Mouse (Mus musculus) hindbrain, embryonic 10.5 days (tissue): ENCODE measurements around the gene Papss2. TPM values are rescaled to one million over a fixed set of nuclear protein-coding genes. Genes with fewer than 3 reads are reported as not detected.
A peak's percentile ranks its signal among the peaks of the same experiment; 100 is the strongest.

Source experiments
- DNase-seq: peaks from one replicate; pipeline ENCODE4 v3.0.0-alpha.2; 2017; ENCODE audit warnings: low spot score
- H3K27ac ChIP-seq: fragments of 300-500 bp; sonication (generic); 2 replicates; pipeline ENCODE4 v1.5.1; 2016; ENCODE audit warnings: mild to moderate bottlenecking, moderate library complexity
- H3K27me3 ChIP-seq: fragments of 300-500 bp; sonication (generic); 2 replicates; pipeline ENCODE4 v1.6.1; 2016; ENCODE audit warnings: mild to moderate bottlenecking; ENCODE audit not compliant: poor library complexity, insufficient read depth, severe bottlenecking
- H3K36me3 ChIP-seq: fragments of 300-500 bp; sonication (generic); 2 replicates; pipeline ENCODE4 v1.6.1; 2016; ENCODE audit warnings: mild to moderate bottlenecking, moderate library complexity
- H3K4me1 ChIP-seq: fragments of 300-500 bp; sonication (generic); replicated peaks from 2 replicates; pipeline ENCODE4 v1.6.1; 2016; ENCODE audit warnings: mild to moderate bottlenecking
- H3K4me3 ChIP-seq: fragments of 300-500 bp; sonication (generic); 2 replicates; pipeline ENCODE4 v1.5.1; 2016; ENCODE audit warnings: mild to moderate bottlenecking, moderate library complexity
- H3K9me3 ChIP-seq: fragments of 300-500 bp; sonication (generic); 2 replicates; pipeline ENCODE4 v1.6.1; 2016; ENCODE audit warnings: mild to moderate bottlenecking, moderate library complexity
- WGBS: fragments of 180-500 bp; shearing (Covaris S2); methylation state at CpG from one replicate; pipeline ENCODE4 v1.1.7; 2016; 5-methylcytosine and 5-hydroxymethylcytosine counted together
- polyA plus RNA-seq: library from polyadenylated mRNA; unstranded; fragments of >200 nt; fragmentation: Nextera tagmentation; extraction: Ambion mirVana; gene quantifications from 2 replicates; pipeline ENCODE4 v1.2.1, GENCODE M21; 2016

The Papss2 gene
- polyA plus RNA-seq, 1 experiment from 2014 or later: 1.7 TPM

- Histone ChIP-seq H3K4me1 (0 out of 2 replicates have a peak, but pooled peaks cover 4% of the 10 kb centered on the region), H3K27ac (no peak overlapping the region), H3K27me3 (no peaks in the 10 kb centered on the region), H3K36me3 (no peaks in the 10 kb centered on the region), H3K9me3 (no peaks in the 10 kb centered on the region), H3K4me3 (no peak overlapping the region)
- no peak for DNase-seq
- 88% methylated on average over 4 of the region's 4 CpGs for WGBS
These were observed 32.0 kb downstream of the Papss2 start for GRCm38 (mm10) chr19:32627631-32628030.

GRCm38 (mm10) chr19:32628572-32629132, 33.1 kb downstream of the Papss2 start:
- H3K9me3 ChIP-seq: no peaks in the 10 kb centered on the region
- H3K36me3 ChIP-seq: no peaks in the 10 kb centered on the region
- no peak for DNase-seq
- H3K4me1 ChIP-seq: 0 out of 2 replicates have a peak, but pooled peaks cover 4% of the 10 kb centered on the region
- H3K4me3 ChIP-seq: no peak overlapping the region
- H3K27me3 ChIP-seq: no peaks in the 10 kb centered on the region
- H3K27ac ChIP-seq: no peak overlapping the region
- WGBS: 82% methylated on average over 7 of the region's 7 CpGs

- WGBS: 58% methylated on average over 8 of the region's 8 CpGs
- H3K27ac ChIP-seq: 0 out of 2 replicates have a peak overlapping the region, but pooled peaks have one; percentile 35
- peaks cover 9% of the 10 kb centered on the region; the same call in 1 of the 2 replicates for H3K4me1 ChIP-seq
- no peak overlapping the region for H3K4me3 ChIP-seq
- no peak for DNase-seq
- H3K36me3 ChIP-seq: no peaks in the 10 kb centered on the region
- no peaks in the 10 kb centered on the region for H3K9me3 ChIP-seq
- H3K27me3 ChIP-seq: no peaks in the 10 kb centered on the region
These were observed 39.3 kb downstream of the Papss2 start for GRCm38 (mm10) chr19:32634916-32635315.

- peaks cover 9% of the 10 kb centered on the region; the same call in 1 of the 2 replicates for H3K4me1 ChIP-seq
- no peak overlapping the region for H3K27ac ChIP-seq
- 73% methylated on average over 16 of the region's 16 CpGs for WGBS
- no peak for DNase-seq
- no peak overlapping the region for H3K4me3 ChIP-seq
- no peaks in the 10 kb centered on the region for H3K36me3 ChIP-seq
- no peaks in the 10 kb centered on the region for H3K9me3 ChIP-seq
- no peaks in the 10 kb centered on the region for H3K27me3 ChIP-seq
These were observed 42.0 kb downstream of the Papss2 start for GRCm38 (mm10) chr19:32637357-32638275.

GRCm38 (mm10) chr19:32638276-32638903, 42.8 kb downstream of the Papss2 start:
- Histone ChIP-seq H3K4me1 (peaks cover 9% of the 10 kb centered on the region; the same call in 1 of the 2 replicates), H3K9me3 (no peaks in the 10 kb centered on the region), H3K27ac (no peak overlapping the region), H3K4me3 (no peak overlapping the region), H3K27me3 (no peaks in the 10 kb centered on the region), H3K36me3 (no peaks in the 10 kb centered on the region)
- WGBS: 66% methylated on average over 13 of the region's 13 CpGs
- no peak for DNase-seq

GRCm38 (mm10) chr19:32641535-32641934, 45.9 kb downstream of the Papss2 start:
- Histone ChIP-seq H3K4me3 (no peak overlapping the region), H3K9me3 (0 out of 2 replicates have a peak, but pooled peaks cover 4% of the 10 kb centered on the region), H3K27me3 (no peaks in the 10 kb centered on the region), H3K36me3 (no peaks in the 10 kb centered on the region), H3K27ac (no peak overlapping the region), H3K4me1 (peaks cover 9% of the 10 kb centered on the region; the same call in 1 of the 2 replicates)
- 94% methylated on average over 7 of the region's 7 CpGs for WGBS
- DNase-seq: no peak

- 75% methylated on average over 8 of the region's 8 CpGs for WGBS
- Histone ChIP-seq H3K4me1 (peaks cover 9% of the 10 kb centered on the region; the same call in 1 of the 2 replicates), H3K36me3 (no peaks in the 10 kb centered on the region), H3K27me3 (no peaks in the 10 kb centered on the region), H3K27ac (no peak overlapping the region), H3K4me3 (no peak overlapping the region), H3K9me3 (0 out of 2 replicates have a peak, but pooled peaks cover 4% of the 10 kb centered on the region)
- no peak for DNase-seq
These were observed 46.4 kb downstream of the Papss2 start for GRCm38 (mm10) chr19:32641995-32642394.

- no peak for DNase-seq
These were observed 48.1 kb downstream of the Papss2 start for GRCm38 (mm10) chr19:32643642-32644041.

GRCm38 (mm10) chr19:32645939-32646338, 50.3 kb downstream of the Papss2 start:
- WGBS: 94% methylated on average over 7 of the region's 7 CpGs
- Histone ChIP-seq H3K4me3 (no peak overlapping the region), H3K9me3 (0 out of 2 replicates have a peak, but pooled peaks cover 4% of the 10 kb centered on the region), H3K36me3 (no peaks in the 10 kb centered on the region), H3K4me1 (peaks cover 12% of the 10 kb centered on the region), H3K27me3 (no peaks in the 10 kb centered on the region), H3K27ac (no peak overlapping the region)
- DNase-seq: no peak

More at GRCm38 (mm10) chr19:32643642-32644041, 48.1 kb downstream of the Papss2 start:
- H3K4me1 ChIP-seq: peaks cover 11% of the 10 kb centered on the region
- no peak overlapping the region for H3K27ac ChIP-seq
- 84% methylated on average over 3 of the region's 3 CpGs for WGBS
- no peak overlapping the region for H3K4me3 ChIP-seq
- 0 out of 2 replicates have a peak, but pooled peaks cover 4% of the 10 kb centered on the region for H3K9me3 ChIP-seq
- H3K36me3 ChIP-seq: no peaks in the 10 kb centered on the region
- H3K27me3 ChIP-seq: no peaks in the 10 kb centered on the region

- peaks cover 12% of the 10 kb centered on the region for H3K4me1 ChIP-seq
- H3K9me3 ChIP-seq: 0 out of 2 replicates have a peak, but pooled peaks cover 4% of the 10 kb centered on the region
- WGBS: 91% methylated on average over 3 of the region's 3 CpGs
- H3K27me3 ChIP-seq: no peaks in the 10 kb centered on the region
- no peak overlapping the region for H3K27ac ChIP-seq
- no peak for DNase-seq
- H3K36me3 ChIP-seq: no peaks in the 10 kb centered on the region
- H3K4me3 ChIP-seq: no peak overlapping the region
These were observed 50.8 kb downstream of the Papss2 start for GRCm38 (mm10) chr19:32646382-32646781.

- Histone ChIP-seq H3K4me1 (peaks cover 12% of the 10 kb centered on the region), H3K27me3 (no peaks in the 10 kb centered on the region), H3K9me3 (0 out of 2 replicates have a peak, but pooled peaks cover 4% of the 10 kb centered on the region), H3K36me3 (no peaks in the 10 kb centered on the region), H3K27ac (no peak overlapping the region), H3K4me3 (no peak overlapping the region)
- peak; percentile 25 for DNase-seq
- WGBS: 21% methylated on average over 10 of the region's 10 CpGs
These were observed 52.5 kb downstream of the Papss2 start for GRCm38 (mm10) chr19:32648019-32648571.

- Histone ChIP-seq H3K27me3 (no peaks in the 10 kb centered on the region), H3K4me1 (peaks cover 12% of the 10 kb centered on the region), H3K9me3 (no peaks in the 10 kb centered on the region), H3K36me3 (no peaks in the 10 kb centered on the region), H3K4me3 (no peak overlapping the region), H3K27ac (no peak overlapping the region)
- DNase-seq: no peak
- WGBS: 88% methylated on average over 5 of the region's 5 CpGs
These were observed 55.5 kb downstream of the Papss2 start for GRCm38 (mm10) chr19:32651046-32651445.
